Mouse (Mus musculus) stomach, embryonic 15.5 days (tissue): ENCODE data around the gene Mpg. TPM values are rescaled to one million over a fixed set of nuclear protein-coding genes. Genes with fewer than 3 reads are reported as not detected.

ENCODE experiments used
- ATAC-seq: fragments of 200-750 bp; cut with Nextera tagmentation; 2 replicates; pipeline ENCODE4 v1.8.0; 2017; ENCODE audit warnings: low read depth, moderate number of reproducible peaks, moderate TSS enrichment; ENCODE audit not compliant: insufficient read depth, low FRiP score
- H3K27ac ChIP-seq: fragments of 300-500 bp; sonication (generic); 2 replicates; pipeline ENCODE4 v1.5.1; 2015; ENCODE audit warnings: mild to moderate bottlenecking, inconsistent platforms
- H3K27me3 ChIP-seq: fragments of 300-500 bp; sonication (generic); replicated peaks from 2 replicates; pipeline ENCODE4 v1.6.1; 2015; ENCODE audit warnings: inconsistent platforms
- H3K36me3 ChIP-seq: fragments of 300-500 bp; sonication (generic); 2 replicates; pipeline ENCODE4 v1.6.1; 2015; ENCODE audit warnings: inconsistent platforms
- H3K4me1 ChIP-seq: fragments of 300-500 bp; sonication (generic); 2 replicates; pipeline ENCODE4 v1.6.1; 2015; ENCODE audit warnings: inconsistent platforms
- H3K4me2 ChIP-seq: fragments of 300-500 bp; sonication (generic); 2 replicates; pipeline ENCODE4 v1.6.1; 2015; ENCODE audit warnings: mild to moderate bottlenecking, inconsistent platforms
- H3K4me3 ChIP-seq: fragments of 300-500 bp; sonication (generic); replicated peaks from 2 replicates; pipeline ENCODE4 v1.5.1; 2015; ENCODE audit warnings: inconsistent platforms
- H3K9ac ChIP-seq: fragments of 300-500 bp; sonication (generic); 2 replicates; pipeline ENCODE4 v1.6.1; 2015; ENCODE audit warnings: inconsistent platforms
- H3K9me3 ChIP-seq: fragments of 300-500 bp; sonication (generic); 2 replicates; pipeline ENCODE4 v1.6.1; 2016; ENCODE audit warnings: inconsistent platforms
- WGBS: fragments of 180-500 bp; shearing (Covaris S2); methylation state at CpG from one replicate; pipeline ENCODE4 v1.1.7; 2015; 5-methylcytosine and 5-hydroxymethylcytosine counted together
- polyA plus RNA-seq: library from polyadenylated mRNA; unstranded; fragments of >200 nt; fragmentation: Nextera tagmentation; extraction: Ambion mirVana; gene quantifications from 2 replicates; pipeline ENCODE4 v1.2.1, GENCODE M21; 2015

Mpg gene
- polyA plus RNA-seq, 1 experiment from 2014 or later, result 32.7 TPM

DNA sequence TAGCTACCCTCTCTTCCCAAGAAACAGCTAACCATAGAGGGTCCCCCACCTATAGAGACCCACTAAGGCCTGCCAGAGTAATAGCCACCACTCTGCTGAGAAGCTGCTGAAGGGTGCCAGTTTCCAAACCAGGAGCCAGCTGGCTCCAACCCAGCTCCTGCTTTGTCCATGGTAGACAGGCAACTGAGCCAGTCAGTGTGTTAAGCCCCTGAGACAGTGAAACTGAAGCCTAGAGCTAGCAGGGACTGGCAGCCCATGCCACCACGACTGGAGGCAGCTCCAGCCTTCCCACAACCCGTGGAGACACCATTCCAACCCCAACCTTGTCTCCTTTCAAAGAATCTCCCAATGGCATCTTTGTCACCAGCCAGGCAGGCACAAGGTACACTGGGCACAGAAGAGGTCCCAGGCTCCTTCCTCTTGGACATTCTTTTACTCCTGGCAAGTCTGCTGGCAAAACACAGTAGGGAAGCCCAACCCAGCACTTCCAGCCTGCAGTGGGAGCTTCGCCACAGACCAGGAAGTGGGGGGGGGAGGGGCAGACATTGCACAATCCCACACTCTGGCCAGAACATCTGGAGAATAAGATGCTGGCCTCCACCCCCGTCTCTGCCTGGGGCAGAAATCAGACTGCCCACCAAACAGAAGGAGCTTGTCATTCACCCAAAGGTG, 1.7 kb upstream of the Mpg start:
- Histone ChIP-seq H3K27me3 (no peaks in the 10 kb centered on the region), H3K4me3 (no peak overlapping the region), H3K9me3 (no peaks in the 10 kb centered on the region), H3K4me2 (peak overlapping the region; percentile 23; the same call in 1 of the 2 replicates), H3K9ac (no peak overlapping the region), H3K27ac (peak overlapping the region; percentile 93), H3K36me3 (no peaks in the 10 kb centered on the region), H3K4me1 (peaks cover 61% of the 10 kb centered on the region)
- peak; percentile 23; the same call in 1 of the 2 replicates for ATAC-seq
- 15% methylated on average over 4 of the region's 4 CpGs for WGBS

DNA sequence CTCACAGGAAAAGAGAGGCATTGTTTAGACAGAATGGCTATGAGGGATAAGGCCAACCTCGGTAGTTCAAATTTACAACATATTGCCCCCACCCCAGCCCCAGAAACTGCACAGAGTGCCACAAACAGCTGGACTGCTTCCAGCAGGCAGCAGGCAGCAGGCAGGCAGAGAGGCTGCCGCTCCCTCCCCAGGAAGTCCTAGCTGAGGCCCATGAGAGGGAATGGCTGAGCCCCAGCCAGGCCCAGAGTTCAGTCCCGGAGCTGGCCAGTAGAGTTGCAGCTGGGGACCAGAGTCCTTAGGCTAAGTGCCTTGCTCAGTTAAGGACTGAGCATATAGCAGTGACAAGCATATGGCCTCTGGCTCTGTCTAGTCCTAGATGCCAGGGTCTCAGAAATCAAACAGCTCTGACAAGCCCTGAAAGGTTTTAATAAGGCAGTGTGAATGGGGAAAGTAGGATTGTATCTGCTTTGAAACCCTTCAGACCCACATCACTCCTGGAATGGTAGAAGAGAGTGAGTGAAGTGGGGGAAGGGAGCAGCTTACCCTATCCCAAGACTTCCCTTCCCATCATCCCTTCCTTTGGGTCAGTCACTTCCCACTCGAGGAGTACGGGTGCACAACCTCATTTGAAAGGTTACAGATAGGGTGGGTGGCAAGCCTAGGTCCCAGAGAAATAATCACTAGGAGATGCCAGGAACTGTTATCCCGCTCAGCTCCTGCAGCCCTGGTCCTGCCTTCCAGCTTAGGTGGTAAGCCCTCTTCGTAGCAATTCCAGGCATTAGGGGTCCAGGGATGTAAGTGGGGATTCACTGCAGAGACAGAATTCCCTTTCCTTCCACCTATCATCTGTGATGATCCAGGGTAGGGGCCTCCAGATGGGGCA, 842 bp upstream of the Mpg start:
- peak overlapping the region; percentile 23 for H3K4me2 ChIP-seq
- H3K4me3 ChIP-seq, result no peak overlapping the region
- H3K4me1 ChIP-seq, result peaks cover 53% of the 10 kb centered on the region
- WGBS, result 42% methylated on average over 7 of the region's 7 CpGs
- 0 out of 2 replicates have a peak, but pooled peaks cover 3% of the 10 kb centered on the region for H3K36me3 ChIP-seq
- H3K9ac ChIP-seq, result no peak overlapping the region
- ATAC-seq, result no peak
- H3K9me3 ChIP-seq, result no peaks in the 10 kb centered on the region
- H3K27me3 ChIP-seq, result no peaks in the 10 kb centered on the region
- peak overlapping the region; percentile 93 for H3K27ac ChIP-seq

DNA sequence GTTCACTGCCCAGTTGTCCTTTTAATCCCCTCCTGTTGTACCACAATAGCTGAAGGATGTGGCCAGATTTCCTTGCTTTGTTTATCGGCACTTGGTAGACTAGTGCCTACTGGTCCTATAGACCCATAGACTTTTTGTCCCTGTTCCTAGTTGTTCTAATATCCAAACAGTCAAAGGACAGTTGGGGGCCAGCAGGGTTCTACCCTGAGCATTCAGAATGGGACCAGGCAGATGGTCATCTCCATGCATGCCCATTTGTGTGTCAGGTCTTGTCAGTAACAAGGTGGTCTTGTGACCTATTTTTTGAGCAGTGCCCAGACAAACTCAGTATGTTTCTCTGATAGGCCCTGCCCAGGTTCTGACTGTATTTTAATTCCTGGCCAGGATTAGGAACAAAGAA, 736 bp downstream of the Mpg start:
- no peaks in the 10 kb centered on the region for H3K9me3 ChIP-seq
- 0 out of 2 replicates have a peak overlapping the region, but pooled peaks have one; percentile 93 for H3K27ac ChIP-seq
- H3K4me1 ChIP-seq, result peaks cover 47% of the 10 kb centered on the region
- H3K4me2 ChIP-seq, result peak overlapping the region; percentile 84
- H3K36me3 ChIP-seq, result peaks cover 12% of the 10 kb centered on the region
- no peak for ATAC-seq
- H3K4me3 ChIP-seq, result peak overlapping the region; percentile 73
- WGBS, result 48% methylated on average over 1 of the region's 1 CpGs
- H3K27me3 ChIP-seq, result no peaks in the 10 kb centered on the region
- peak overlapping the region; percentile 81; the same call in 1 of the 2 replicates for H3K9ac ChIP-seq

DNA sequence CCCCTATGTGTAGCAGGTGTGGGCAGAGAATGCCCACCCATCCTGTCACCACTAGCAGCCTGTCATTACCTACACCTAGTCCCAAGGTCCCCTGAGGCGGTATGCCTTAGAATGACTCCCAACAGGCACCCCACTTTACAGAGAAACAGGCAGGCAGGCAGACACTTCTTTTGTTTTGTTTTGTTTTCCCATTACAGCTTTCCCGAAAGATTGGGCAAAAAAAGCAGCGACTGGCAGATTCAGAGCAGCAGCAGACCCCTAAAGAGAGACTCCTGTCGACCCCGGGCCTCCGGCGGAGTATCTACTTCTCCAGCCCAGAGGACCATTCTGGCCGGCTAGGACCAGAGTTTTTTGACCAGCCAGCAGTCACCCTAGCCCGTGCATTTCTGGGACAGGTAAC, 1.2 kb downstream of the Mpg start:
- Histone ChIP-seq H3K36me3 (peaks cover 12% of the 10 kb centered on the region), H3K9ac (no peak overlapping the region), H3K4me3 (peak overlapping the region; percentile 73; the same call in 1 of the 2 replicates), H3K27me3 (no peaks in the 10 kb centered on the region), H3K4me2 (peak overlapping the region; percentile 84; the same call in 1 of the 2 replicates), H3K4me1 (peaks cover 43% of the 10 kb centered on the region), H3K27ac (no peak overlapping the region), H3K9me3 (no peaks in the 10 kb centered on the region)
- WGBS, result 86% methylated on average over 9 of the region's 9 CpGs
- no peak for ATAC-seq

DNA sequence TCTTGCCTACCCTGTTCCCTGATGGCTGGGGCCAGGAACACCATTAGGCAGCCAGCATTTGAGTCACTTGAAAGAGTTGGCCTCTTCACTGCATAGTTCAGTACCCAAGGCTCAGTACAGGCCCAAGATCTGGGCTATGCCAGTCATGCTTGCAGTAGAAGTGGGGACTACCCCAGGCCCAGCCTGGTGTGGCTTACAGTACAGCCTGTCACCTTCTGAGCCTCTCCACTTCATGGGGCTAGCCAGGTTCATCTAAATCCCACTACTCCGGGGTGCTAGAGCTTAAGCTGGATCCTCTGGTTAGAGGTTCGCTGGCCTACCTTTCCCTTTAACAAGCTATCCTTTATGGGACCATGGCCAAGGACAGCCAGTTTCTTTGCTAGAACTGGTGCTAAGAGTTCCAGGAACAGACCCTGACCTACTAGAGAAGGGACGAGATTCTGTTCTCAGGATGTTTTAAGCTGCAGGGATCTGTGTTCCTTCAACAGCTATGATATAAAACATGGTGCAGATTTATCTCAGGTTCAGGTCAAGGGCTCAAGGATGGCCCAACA, 2.1 kb downstream of the Mpg start:
- no peak overlapping the region for H3K9ac ChIP-seq
- H3K4me2 ChIP-seq, result no peak overlapping the region
- peaks cover 35% of the 10 kb centered on the region for H3K4me1 ChIP-seq
- H3K9me3 ChIP-seq, result no peaks in the 10 kb centered on the region
- H3K27ac ChIP-seq, result no peak overlapping the region
- no peak for ATAC-seq
- WGBS, result 85% methylated on average over 3 of the region's 3 CpGs
- H3K27me3 ChIP-seq, result no peaks in the 10 kb centered on the region
- no peak overlapping the region for H3K4me3 ChIP-seq
- H3K36me3 ChIP-seq, result peaks cover 15% of the 10 kb centered on the region

DNA sequence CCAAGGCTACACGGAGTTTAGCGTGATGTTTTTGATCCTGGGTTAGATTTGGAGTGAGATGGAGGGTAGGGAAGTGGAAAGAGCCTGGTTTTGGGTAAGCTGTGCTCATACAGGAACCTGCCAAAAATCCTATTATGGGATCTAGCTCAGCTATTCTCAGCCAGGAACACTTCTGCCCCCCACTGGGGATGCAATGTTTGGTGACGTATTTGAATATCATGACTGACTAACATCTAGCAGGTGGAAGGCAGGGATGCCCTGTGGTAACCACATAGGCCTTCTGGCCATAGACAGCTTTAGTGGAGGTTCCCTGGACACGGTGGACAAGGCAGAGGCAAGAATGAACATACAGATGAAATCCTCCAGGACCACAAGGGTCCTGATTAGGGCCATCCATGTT, 3.9 kb downstream of the Mpg start:
- no peaks in the 10 kb centered on the region for H3K27me3 ChIP-seq
- peaks cover 30% of the 10 kb centered on the region for H3K4me1 ChIP-seq
- H3K9ac ChIP-seq, result no peak overlapping the region
- ATAC-seq, result no peak
- no peak overlapping the region for H3K4me2 ChIP-seq
- no peaks in the 10 kb centered on the region for H3K9me3 ChIP-seq
- peaks cover 22% of the 10 kb centered on the region for H3K36me3 ChIP-seq
- 85% methylated on average over 4 of the region's 4 CpGs for WGBS
- H3K27ac ChIP-seq, result no peak overlapping the region
- H3K4me3 ChIP-seq, result no peak overlapping the region

DNA sequence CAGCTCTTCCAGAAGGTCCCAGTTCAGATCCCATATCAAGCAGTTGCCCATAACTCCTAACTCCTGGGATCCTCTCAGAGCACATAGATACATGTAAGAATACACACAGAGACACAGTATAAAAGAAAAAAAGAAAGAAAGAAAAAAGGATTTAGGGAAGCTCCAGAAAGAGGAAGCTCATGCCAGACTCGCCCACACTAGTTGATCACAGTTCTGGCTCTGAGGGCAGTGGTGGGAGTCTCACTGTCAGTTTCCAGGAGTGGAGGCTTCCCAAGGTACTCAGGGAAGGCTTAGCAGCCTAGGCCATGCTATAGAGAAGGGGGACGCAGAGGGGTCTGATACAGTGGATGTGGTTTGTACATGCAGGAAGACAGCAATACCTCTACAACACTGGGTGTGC, 4.8 kb downstream of the Mpg start:
- no peak overlapping the region for H3K4me2 ChIP-seq
- peaks cover 30% of the 10 kb centered on the region for H3K4me1 ChIP-seq
- H3K36me3 ChIP-seq, result peaks cover 22% of the 10 kb centered on the region
- H3K9me3 ChIP-seq, result no peaks in the 10 kb centered on the region
- H3K27ac ChIP-seq, result no peak overlapping the region
- H3K27me3 ChIP-seq, result no peaks in the 10 kb centered on the region
- no peak overlapping the region for H3K4me3 ChIP-seq
- 94% methylated on average over 2 of the region's 2 CpGs for WGBS
- no peak for ATAC-seq
- no peak overlapping the region for H3K9ac ChIP-seq

DNA sequence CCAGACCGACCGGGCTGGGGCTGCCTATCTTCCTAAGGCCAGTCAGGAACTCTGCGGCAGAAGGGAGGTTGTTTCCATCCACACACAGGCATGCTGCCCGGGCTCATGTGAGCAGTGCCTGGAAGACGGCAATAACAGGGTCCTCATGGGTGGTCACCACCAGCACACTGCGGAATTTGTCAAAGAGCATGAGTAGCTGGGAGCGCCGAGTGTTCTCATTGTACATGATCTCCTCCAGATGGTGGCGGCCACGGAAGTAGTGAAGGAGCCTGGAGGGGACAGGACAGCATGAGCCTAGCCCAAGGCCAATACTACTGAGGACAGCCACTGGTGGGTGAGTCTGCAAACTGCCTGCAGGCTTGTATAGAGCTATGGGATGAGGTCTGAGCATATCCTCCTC, 6.5 kb downstream of the Mpg start:
- peaks cover 22% of the 10 kb centered on the region for H3K36me3 ChIP-seq
- H3K9ac ChIP-seq, result no peak overlapping the region
- WGBS, result 69% methylated on average over 10 of the region's 10 CpGs
- H3K4me1 ChIP-seq, result peaks cover 26% of the 10 kb centered on the region
- H3K4me3 ChIP-seq, result no peak overlapping the region
- no peaks in the 10 kb centered on the region for H3K9me3 ChIP-seq
- H3K27ac ChIP-seq, result no peak overlapping the region
- H3K27me3 ChIP-seq, result no peaks in the 10 kb centered on the region
- H3K4me2 ChIP-seq, result no peak overlapping the region
- no peak for ATAC-seq

DNA sequence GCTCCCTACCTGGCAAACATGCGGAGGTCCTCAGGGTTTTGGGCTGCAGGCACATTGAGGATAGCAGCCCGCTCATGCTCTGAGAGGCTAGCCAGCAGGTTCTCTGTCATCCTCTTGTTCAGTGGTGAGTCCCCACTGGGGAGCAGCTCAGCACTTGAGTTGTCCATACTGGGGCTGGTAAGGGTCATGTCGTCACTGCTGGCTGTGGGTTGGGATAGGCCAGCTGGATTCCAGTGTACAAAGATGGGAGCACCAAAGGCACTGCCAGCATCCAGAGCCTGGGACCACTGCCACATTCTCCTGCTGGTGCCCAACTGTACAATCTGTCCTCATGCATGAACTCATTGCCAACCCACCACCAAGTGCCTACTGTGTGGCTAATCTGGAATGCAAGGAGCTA, 7.6 kb downstream of the Mpg start:
- peaks cover 26% of the 10 kb centered on the region for H3K4me1 ChIP-seq
- H3K4me2 ChIP-seq, result no peak overlapping the region
- no peak overlapping the region for H3K4me3 ChIP-seq
- no peaks in the 10 kb centered on the region for H3K27me3 ChIP-seq
- no peak for ATAC-seq
- H3K9ac ChIP-seq, result no peak overlapping the region
- H3K27ac ChIP-seq, result no peak overlapping the region; the same call in 1 of the 2 replicates
- no peaks in the 10 kb centered on the region for H3K9me3 ChIP-seq
- H3K36me3 ChIP-seq, result peaks cover 25% of the 10 kb centered on the region
- WGBS, result 85% methylated on average over 3 of the region's 3 CpGs

DNA sequence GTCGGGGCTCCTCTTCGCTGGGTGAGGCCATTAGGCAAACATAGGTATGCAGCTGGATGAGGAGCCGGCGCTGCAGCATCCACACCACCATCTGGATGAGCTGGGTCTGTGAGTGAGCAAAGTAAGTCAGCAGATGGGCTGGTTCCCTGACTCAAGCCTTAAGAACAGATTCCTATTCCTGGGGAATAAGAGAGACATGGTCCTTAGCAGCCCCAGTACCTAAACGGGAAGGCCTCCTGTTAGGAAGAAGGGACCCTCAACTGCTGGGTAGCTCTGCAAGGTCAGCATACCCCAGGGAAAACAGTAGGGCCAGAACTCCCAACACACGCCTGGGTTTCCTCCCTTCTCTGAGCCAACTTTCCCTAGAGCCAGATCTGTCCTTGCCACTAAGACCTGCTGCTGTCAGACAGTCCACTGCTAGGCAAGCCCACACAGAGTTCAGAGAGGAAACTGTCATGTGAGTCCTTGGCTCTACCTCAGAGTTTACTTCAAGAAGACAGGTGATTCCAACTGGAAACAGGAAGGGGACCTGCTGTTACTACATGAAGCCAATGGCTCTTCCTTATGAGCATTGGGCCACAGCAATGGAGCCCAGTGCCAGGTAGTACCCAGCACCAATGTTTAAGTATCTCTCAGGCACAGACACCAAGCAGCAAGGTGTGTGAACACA, 8.6 kb downstream of the Mpg start:
- Histone ChIP-seq H3K27me3 (no peaks in the 10 kb centered on the region), H3K9ac (no peak overlapping the region), H3K9me3 (no peaks in the 10 kb centered on the region), H3K4me3 (no peak overlapping the region), H3K36me3 (peaks cover 28% of the 10 kb centered on the region), H3K4me2 (no peak overlapping the region), H3K27ac (peak overlapping the region; percentile 74), H3K4me1 (peaks cover 26% of the 10 kb centered on the region)
- WGBS, result 88% methylated on average over 6 of the region's 6 CpGs
- no peak for ATAC-seq

DNA sequence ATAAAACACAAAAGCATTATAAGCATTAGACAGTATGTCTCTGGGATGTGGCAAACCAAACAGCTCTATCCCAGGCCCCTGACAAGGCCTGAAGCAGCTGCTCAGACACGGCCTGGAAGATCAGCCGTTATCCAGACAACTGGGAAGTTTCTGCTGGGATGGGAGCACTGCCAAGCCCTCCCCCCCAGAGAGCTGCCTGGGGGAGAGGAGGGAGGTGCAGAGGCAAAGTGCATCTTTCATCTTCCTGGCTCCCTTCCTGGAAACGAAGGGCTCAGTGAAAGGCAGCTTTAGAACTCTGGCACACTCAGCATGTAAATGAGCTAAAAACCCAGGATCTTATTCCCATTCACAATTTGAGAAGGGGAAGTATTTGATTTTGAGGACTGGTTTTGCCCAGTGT, 9.3 kb downstream of the Mpg start:
- H3K36me3 ChIP-seq, result peaks cover 26% of the 10 kb centered on the region
- no peak overlapping the region for H3K9ac ChIP-seq
- no peak overlapping the region for H3K4me3 ChIP-seq
- ATAC-seq, result peak; percentile 37; the same call in 1 of the 2 replicates
- no peak overlapping the region for H3K4me2 ChIP-seq
- 34% methylated on average over 3 of the region's 3 CpGs for WGBS
- H3K4me1 ChIP-seq, result peaks cover 26% of the 10 kb centered on the region
- H3K9me3 ChIP-seq, result no peaks in the 10 kb centered on the region
- peak overlapping the region; percentile 74 for H3K27ac ChIP-seq
- no peaks in the 10 kb centered on the region for H3K27me3 ChIP-seq
